Mouse (Mus musculus) liver, embryonic 13.5 days (tissue): ENCODE data around the gene Rpa1. TPM values are rescaled to one million over a fixed set of nuclear protein-coding genes. Genes with fewer than 3 reads are reported as not detected.
A peak's percentile ranks its signal among the peaks of the same experiment; 100 is the strongest.
"Not testable (repeated sequence)": the region's sequence is repeated elsewhere in the genome, so short reads cannot be mapped to it uniquely, and the experiment has no call there.

Source experiments
- ATAC-seq: fragments of 200-750 bp; cut with Nextera tagmentation; 2 replicates; pipeline ENCODE4 v1.8.0; 2017; ENCODE audit warnings: low read depth, mild to moderate bottlenecking, moderate number of reproducible peaks, moderate library complexity
- DNase-seq: peaks from one replicate; pipeline ENCODE4 v3.0.0; 2022
- H3K27ac ChIP-seq: fragments of 300-500 bp; sonication (generic); 2 replicates; pipeline ENCODE4 v1.5.1; 2015; ENCODE audit warnings: moderate library complexity, mild to moderate bottlenecking, inconsistent platforms
- H3K27me3 ChIP-seq: fragments of 300-500 bp; sonication (generic); 2 replicates; pipeline ENCODE4 v1.6.1; 2015; ENCODE audit warnings: mild to moderate bottlenecking, inconsistent platforms
- H3K36me3 ChIP-seq: fragments of 300-500 bp; sonication (generic); 2 replicates; pipeline ENCODE4 v1.6.1; 2015; ENCODE audit warnings: mild to moderate bottlenecking, inconsistent platforms
- H3K4me1 ChIP-seq: fragments of 300-500 bp; sonication (generic); replicated peaks from 2 replicates; pipeline ENCODE4 v1.6.1; 2015; ENCODE audit warnings: inconsistent platforms
- H3K4me2 ChIP-seq: fragments of 300-500 bp; sonication (generic); 2 replicates; pipeline ENCODE4 v1.6.1; 2015; ENCODE audit warnings: inconsistent platforms, mild to moderate bottlenecking, moderate library complexity
- H3K4me3 ChIP-seq: fragments of 300-500 bp; sonication (generic); replicated peaks from 2 replicates; pipeline ENCODE4 v1.5.1; 2015; ENCODE audit warnings: mild to moderate bottlenecking, inconsistent platforms
- H3K9ac ChIP-seq: fragments of 300-500 bp; sonication (generic); 2 replicates; pipeline ENCODE4 v1.6.1; 2015; ENCODE audit warnings: mild to moderate bottlenecking, inconsistent platforms
- H3K9me3 ChIP-seq: fragments of 300-500 bp; sonication (generic); replicated peaks from 2 replicates; pipeline ENCODE4 v1.6.1; 2016; ENCODE audit warnings: inconsistent platforms
- WGBS: fragments of 180-500 bp; shearing (Covaris S2); methylation state at CpG from one replicate; pipeline ENCODE4 v1.1.7; 2015; ENCODE audit not compliant: insufficient replicate concordance; 5-methylcytosine and 5-hydroxymethylcytosine counted together
- polyA plus RNA-seq: library from polyadenylated mRNA; unstranded; fragments of >200 nt; fragmentation: Nextera tagmentation; extraction: Ambion mirVana; gene quantifications from 2 replicates; pipeline ENCODE4 v1.2.1, GENCODE M21; 2015

Rpa1 gene
- polyA plus RNA-seq, 1 experiment from 2014 or later, result 113 TPM

- no peaks in the 10 kb centered on the region for H3K9me3 ChIP-seq
- H3K27ac ChIP-seq, result no peak overlapping the region
- DNase-seq (no peak), ATAC-seq (no peak)
- WGBS, result 49% methylated on average over 4 of the region's 4 CpGs
- H3K36me3 ChIP-seq, result no peaks in the 10 kb centered on the region
- H3K4me1 ChIP-seq, result peaks cover 22% of the 10 kb centered on the region
- H3K27me3 ChIP-seq, result peaks cover 39% of the 10 kb centered on the region
- H3K4me2 ChIP-seq, result no peak overlapping the region
- no peak overlapping the region for H3K4me3 ChIP-seq
- H3K9ac ChIP-seq, result no peak overlapping the region
Measured at GRCm38 (mm10) chr11:75285893-75286467, 62.1 kb downstream of the Rpa1 start.

- H3K27ac ChIP-seq, H3K9ac ChIP-seq, H3K4me2 ChIP-seq, DNase-seq, H3K9me3 ChIP-seq, H3K4me3 ChIP-seq, H3K36me3 ChIP-seq, ATAC-seq: not testable (repeated sequence)
- Histone ChIP-seq H3K4me1 (peaks cover 34% of the 10 kb centered on the region), H3K27me3 (peaks cover 45% of the 10 kb centered on the region)
- WGBS, result 63% methylated on average over 3 of the region's 3 CpGs
Measured at GRCm38 (mm10) chr11:75283784-75284183, 64.3 kb downstream of the Rpa1 start.

GRCm38 (mm10) chr11:75282496-75283120 is 65.5 kb downstream of the Rpa1 start:
- DNase-seq (peak; percentile 21), ATAC-seq (peak; percentile 42; the same call in 1 of the 2 replicates)
- H3K9me3 ChIP-seq, result no peaks in the 10 kb centered on the region
- H3K27ac ChIP-seq, result no peak overlapping the region
- H3K4me2 ChIP-seq, result peak overlapping the region; percentile 44
- H3K9ac ChIP-seq, result peak overlapping the region; percentile 22; the same call in 1 of the 2 replicates
- WGBS, result 12% methylated on average over 13 of the region's 13 CpGs
- H3K4me1 ChIP-seq, result peaks cover 34% of the 10 kb centered on the region
- peaks cover 43% of the 10 kb centered on the region for H3K27me3 ChIP-seq
- H3K4me3 ChIP-seq, result peak overlapping the region; percentile 8
- no peaks in the 10 kb centered on the region for H3K36me3 ChIP-seq

- no peak overlapping the region for H3K27ac ChIP-seq
- peak overlapping the region; percentile 8; the same call in 1 of the 2 replicates for H3K4me3 ChIP-seq
- peak overlapping the region; percentile 15; the same call in 1 of the 2 replicates for H3K9ac ChIP-seq
- WGBS, result 29% methylated on average over 29 of the region's 29 CpGs
- H3K4me1 ChIP-seq, result peaks cover 34% of the 10 kb centered on the region
- ATAC-seq (no peak), DNase-seq (no peak)
- no peaks in the 10 kb centered on the region for H3K36me3 ChIP-seq
- H3K27me3 ChIP-seq, result peaks cover 39% of the 10 kb centered on the region
- peak overlapping the region; percentile 44 for H3K4me2 ChIP-seq
- no peaks in the 10 kb centered on the region for H3K9me3 ChIP-seq
Measured at GRCm38 (mm10) chr11:75281380-75282256, 66.5 kb downstream of the Rpa1 start.

- ATAC-seq (no peak), DNase-seq (no peak)
- H3K9me3 ChIP-seq, result no peaks in the 10 kb centered on the region
- 78% methylated on average over 5 of the region's 5 CpGs for WGBS
- no peak overlapping the region for H3K27ac ChIP-seq
- H3K4me3 ChIP-seq, result no peak overlapping the region
- 0 out of 2 replicates have a peak overlapping the region, but pooled peaks have one; percentile 63 for H3K4me2 ChIP-seq
- H3K36me3 ChIP-seq, result no peaks in the 10 kb centered on the region
- no peak overlapping the region for H3K9ac ChIP-seq
- peaks cover 39% of the 10 kb centered on the region for H3K27me3 ChIP-seq
- peaks cover 34% of the 10 kb centered on the region for H3K4me1 ChIP-seq
Measured at GRCm38 (mm10) chr11:75280435-75281001, 67.6 kb downstream of the Rpa1 start.

GRCm38 (mm10) chr11:75280066-75280410 is 68.1 kb downstream of the Rpa1 start:
- DNase-seq (no peak), ATAC-seq (no peak)
- H3K36me3 ChIP-seq, result no peaks in the 10 kb centered on the region
- peak overlapping the region; percentile 40; the same call in 1 of the 2 replicates for H3K27ac ChIP-seq
- H3K27me3 ChIP-seq, result peaks cover 41% of the 10 kb centered on the region
- H3K9me3 ChIP-seq, result no peaks in the 10 kb centered on the region
- peaks cover 35% of the 10 kb centered on the region for H3K4me1 ChIP-seq
- H3K9ac ChIP-seq, result 0 out of 2 replicates have a peak overlapping the region, but pooled peaks have one; percentile 51
- H3K4me3 ChIP-seq, result no peak overlapping the region
- H3K4me2 ChIP-seq, result peak overlapping the region; percentile 63
- 57% methylated on average over 5 of the region's 5 CpGs for WGBS

- Histone ChIP-seq H3K9ac (peak overlapping the region; percentile 51), H3K4me1 (peaks cover 39% of the 10 kb centered on the region), H3K9me3 (no peaks in the 10 kb centered on the region), H3K27me3 (peaks cover 36% of the 10 kb centered on the region), H3K27ac (peak overlapping the region; percentile 40; the same call in 1 of the 2 replicates), H3K36me3 (no peaks in the 10 kb centered on the region), H3K4me2 (peak overlapping the region; percentile 63), H3K4me3 (peak overlapping the region; percentile 41)
- 5% methylated on average over 16 of the region's 16 CpGs for WGBS
- DNase-seq (peak; percentile 49), ATAC-seq (peak; percentile 71)
Measured at GRCm38 (mm10) chr11:75279342-75280065, 68.6 kb downstream of the Rpa1 start.

- peaks cover 43% of the 10 kb centered on the region for H3K4me1 ChIP-seq
- ATAC-seq (no peak), DNase-seq (no peak)
- peak overlapping the region; percentile 51 for H3K9ac ChIP-seq
- H3K27ac ChIP-seq, result no peak overlapping the region
- no peaks in the 10 kb centered on the region for H3K9me3 ChIP-seq
- H3K4me2 ChIP-seq, result peak overlapping the region; percentile 63
- WGBS, result 19% methylated on average over 4 of the region's 4 CpGs
- peaks cover 33% of the 10 kb centered on the region for H3K27me3 ChIP-seq
- peak overlapping the region; percentile 41 for H3K4me3 ChIP-seq
- no peaks in the 10 kb centered on the region for H3K36me3 ChIP-seq
Measured at GRCm38 (mm10) chr11:75279013-75279341, 69.1 kb downstream of the Rpa1 start.

GRCm38 (mm10) chr11:75278115-75278514 is 70.0 kb downstream of the Rpa1 start:
- DNase-seq, result no peak
- Histone ChIP-seq H3K4me1 (peaks cover 41% of the 10 kb centered on the region), H3K4me2 (no peak overlapping the region), H3K27me3 (peaks cover 37% of the 10 kb centered on the region), H3K36me3 (no peaks in the 10 kb centered on the region), H3K4me3 (no peak overlapping the region), H3K27ac (no peak overlapping the region), H3K9ac (no peak overlapping the region), H3K9me3 (no peaks in the 10 kb centered on the region)
- no peak for ATAC-seq
- WGBS, result 75% methylated on average over 7 of the region's 7 CpGs

- 52% methylated on average over 6 of the region's 6 CpGs for WGBS
- DNase-seq, result no peak
Measured at GRCm38 (mm10) chr11:75275035-75275434, 73.1 kb downstream of the Rpa1 start.

More at GRCm38 (mm10) chr11:75275035-75275434, 73.1 kb downstream of the Rpa1 start:
- no peak for ATAC-seq
- Histone ChIP-seq H3K4me1 (peaks cover 40% of the 10 kb centered on the region), H3K9ac (no peak overlapping the region), H3K4me3 (no peak overlapping the region), H3K27me3 (peaks cover 13% of the 10 kb centered on the region; the same call in 1 of the 2 replicates), H3K9me3 (no peaks in the 10 kb centered on the region), H3K36me3 (no peaks in the 10 kb centered on the region), H3K27ac (no peak overlapping the region), H3K4me2 (no peak overlapping the region)
